Mouse (Mus musculus): Measurements from ENCODE around the gene Arid4a. TPM values are rescaled to one million over a fixed set of nuclear protein-coding genes. Genes with fewer than 3 reads are reported as not detected.

Arid4a gene
- polyA plus RNA-seq, 1 experiment from 2014 or later: 44.7 TPM

GRCm38 (mm10) chr12:71003760-71004426 is 11.9 kb upstream of the Arid4a start:
- Histone ChIP-seq H3K36me3 (ENCODE audit: control insufficient read depth, insufficient read depth, low read length) (peaks cover 76% of the 10 kb centered on the region), H3K4me1 (ENCODE audit: control insufficient read depth, insufficient read depth, low read length) (no peaks in the 10 kb centered on the region), H3K9ac (replicated peaks; ENCODE audit: low read length) (no peak overlapping the region), H3K4me2 (ENCODE audit: low read length) (no peak overlapping the region), H3K4me3 (replicated peaks; ENCODE audit: low read depth, low read length) (no peak overlapping the region), H3K27me3 (ENCODE audit: control insufficient read depth, insufficient read depth, low read length) (no peaks in the 10 kb centered on the region), H3K9me3 (ENCODE audit: control insufficient read depth, low read length) (no peaks in the 10 kb centered on the region), H3K27ac (replicated peaks; ENCODE audit: low read depth, low read length) (no peak overlapping the region)
- ATAC-seq (ENCODE audit: low FRiP score, low TSS enrichment) (no peak), DNase-seq (no peak)
- WGBS: 91% methylated on average over 5 of the region's 6 CpGs

- H3K4me3 ChIP-seq (replicated peaks; ENCODE audit: low read depth, low read length): no peak overlapping the region
- no peaks in the 10 kb centered on the region for H3K4me1 ChIP-seq (ENCODE audit: control insufficient read depth, insufficient read depth, low read length)
- H3K9ac ChIP-seq (replicated peaks; ENCODE audit: low read length): no peak overlapping the region
- no peaks in the 10 kb centered on the region for H3K27me3 ChIP-seq (ENCODE audit: control insufficient read depth, insufficient read depth, low read length)
- H3K27ac ChIP-seq (replicated peaks; ENCODE audit: low read depth, low read length): no peak overlapping the region
- DNase-seq (no peak), ATAC-seq (ENCODE audit: low FRiP score, low TSS enrichment) (no peak)
- no peak overlapping the region for H3K4me2 ChIP-seq (ENCODE audit: low read length)
- no peaks in the 10 kb centered on the region for H3K9me3 ChIP-seq (ENCODE audit: control insufficient read depth, low read length)
- H3K36me3 ChIP-seq (ENCODE audit: control insufficient read depth, insufficient read depth, low read length): peaks cover 81% of the 10 kb centered on the region
- 94% methylated on average over 6 of the region's 6 CpGs for WGBS
Measured at GRCm38 (mm10) chr12:71006141-71006540, 9.6 kb upstream of the Arid4a start.

GRCm38 (mm10) chr12:71006901-71007300 is 8.9 kb upstream of the Arid4a start:
- Histone ChIP-seq H3K27me3 (ENCODE audit: control insufficient read depth, insufficient read depth, low read length) (no peaks in the 10 kb centered on the region), H3K9ac (replicated peaks; ENCODE audit: low read length) (no peak overlapping the region), H3K27ac (replicated peaks; ENCODE audit: low read depth, low read length) (no peak overlapping the region), H3K4me3 (replicated peaks; ENCODE audit: low read depth, low read length) (no peak overlapping the region), H3K9me3 (ENCODE audit: control insufficient read depth, low read length) (no peaks in the 10 kb centered on the region), H3K4me2 (ENCODE audit: low read length) (no peak overlapping the region), H3K36me3 (ENCODE audit: control insufficient read depth, insufficient read depth, low read length) (peaks cover 84% of the 10 kb centered on the region), H3K4me1 (ENCODE audit: control insufficient read depth, insufficient read depth, low read length) (peaks cover under 1% of the 10 kb centered on the region; the same call in 1 of the 2 replicates)
- ATAC-seq (ENCODE audit: low FRiP score, low TSS enrichment): no peak
- no peak for DNase-seq
- 92% methylated on average over 7 of the region's 7 CpGs for WGBS

GRCm38 (mm10) chr12:71009769-71010168 is 6.0 kb upstream of the Arid4a start:
- Histone ChIP-seq H3K4me1 (ENCODE audit: control insufficient read depth, insufficient read depth, low read length) (peaks cover 20% of the 10 kb centered on the region), H3K9ac (replicated peaks; ENCODE audit: low read length) (no peak overlapping the region), H3K4me3 (replicated peaks; ENCODE audit: low read depth, low read length) (no peak overlapping the region), H3K27me3 (ENCODE audit: control insufficient read depth, insufficient read depth, low read length) (no peaks in the 10 kb centered on the region), H3K4me2 (ENCODE audit: low read length) (no peak overlapping the region), H3K9me3 (ENCODE audit: control insufficient read depth, low read length) (no peaks in the 10 kb centered on the region), H3K27ac (replicated peaks; ENCODE audit: low read depth, low read length) (no peak overlapping the region), H3K36me3 (ENCODE audit: control insufficient read depth, insufficient read depth, low read length) (peaks cover 74% of the 10 kb centered on the region)
- ATAC-seq (ENCODE audit: low FRiP score, low TSS enrichment): no peak
- WGBS: 81% methylated on average over 4 of the region's 4 CpGs
- no peak for DNase-seq

- Histone ChIP-seq H3K4me2 (ENCODE audit: low read length) (peak overlapping the region; percentile 82), H3K9ac (replicated peaks; ENCODE audit: low read length) (peak overlapping the region; percentile 70), H3K27ac (replicated peaks; ENCODE audit: low read depth, low read length) (peak overlapping the region; percentile 93), H3K36me3 (ENCODE audit: control insufficient read depth, insufficient read depth, low read length) (peaks cover 29% of the 10 kb centered on the region), H3K4me1 (ENCODE audit: control insufficient read depth, insufficient read depth, low read length) (peaks cover 25% of the 10 kb centered on the region), H3K4me3 (replicated peaks; ENCODE audit: low read depth, low read length) (peak overlapping the region; percentile 94), H3K27me3 (ENCODE audit: control insufficient read depth, insufficient read depth, low read length) (no peaks in the 10 kb centered on the region), H3K9me3 (ENCODE audit: control insufficient read depth, low read length) (no peaks in the 10 kb centered on the region)
- under 1% methylated on average over 31 of the region's 32 CpGs for WGBS
- ATAC-seq (ENCODE audit: low FRiP score, low TSS enrichment): no peak
- DNase-seq: peak; percentile 58
Measured at GRCm38 (mm10) chr12:71014845-71015362, 886 bp upstream of the Arid4a start.

GRCm38 (mm10) chr12:71016211-71016502 is 367 bp downstream of the Arid4a start:
- H3K4me2 ChIP-seq (ENCODE audit: low read length): peak overlapping the region; percentile 81
- peak overlapping the region; percentile 75 for H3K9ac ChIP-seq (replicated peaks; ENCODE audit: low read length)
- peak overlapping the region; percentile 86 for H3K27ac ChIP-seq (replicated peaks; ENCODE audit: low read depth, low read length)
- H3K27me3 ChIP-seq (ENCODE audit: control insufficient read depth, insufficient read depth, low read length): no peaks in the 10 kb centered on the region
- under 1% methylated on average over 33 of the region's 33 CpGs for WGBS
- peak overlapping the region; percentile 94 for H3K4me3 ChIP-seq (replicated peaks; ENCODE audit: low read depth, low read length)
- ATAC-seq (ENCODE audit: low FRiP score, low TSS enrichment) (no peak; the same call in 1 of the 2 replicates), DNase-seq (no peak)
- H3K4me1 ChIP-seq (ENCODE audit: control insufficient read depth, insufficient read depth, low read length): peaks cover 25% of the 10 kb centered on the region
- H3K36me3 ChIP-seq (ENCODE audit: control insufficient read depth, insufficient read depth, low read length): peaks cover 32% of the 10 kb centered on the region
- H3K9me3 ChIP-seq (ENCODE audit: control insufficient read depth, low read length): no peaks in the 10 kb centered on the region

- peak overlapping the region; percentile 86 for H3K27ac ChIP-seq (replicated peaks; ENCODE audit: low read depth, low read length)
- peaks cover 25% of the 10 kb centered on the region for H3K4me1 ChIP-seq (ENCODE audit: control insufficient read depth, insufficient read depth, low read length)
- peak overlapping the region; percentile 94 for H3K4me3 ChIP-seq (replicated peaks; ENCODE audit: low read depth, low read length)
- H3K9ac ChIP-seq (replicated peaks; ENCODE audit: low read length): peak overlapping the region; percentile 75
- no peaks in the 10 kb centered on the region for H3K9me3 ChIP-seq (ENCODE audit: control insufficient read depth, low read length)
- ATAC-seq (ENCODE audit: low FRiP score, low TSS enrichment): peak; percentile 19; the same call in 1 of the 2 replicates
- under 1% methylated on average over 48 of the region's 82 CpGs for WGBS
- peak; percentile 62 for DNase-seq
- H3K4me2 ChIP-seq (ENCODE audit: low read length): peak overlapping the region; percentile 81
- no peaks in the 10 kb centered on the region for H3K27me3 ChIP-seq (ENCODE audit: control insufficient read depth, insufficient read depth, low read length)
- H3K36me3 ChIP-seq (ENCODE audit: control insufficient read depth, insufficient read depth, low read length): peaks cover 33% of the 10 kb centered on the region
Measured at GRCm38 (mm10) chr12:71016503-71017241, 882 bp downstream of the Arid4a start.

- ATAC-seq (ENCODE audit: low FRiP score, low TSS enrichment) (no peak), DNase-seq (no peak)
- Histone ChIP-seq H3K4me3 (replicated peaks; ENCODE audit: low read depth, low read length) (peak overlapping the region; percentile 94), H3K9me3 (ENCODE audit: control insufficient read depth, low read length) (no peaks in the 10 kb centered on the region), H3K9ac (replicated peaks; ENCODE audit: low read length) (peak overlapping the region; percentile 75), H3K4me2 (ENCODE audit: low read length) (peak overlapping the region; percentile 81), H3K27me3 (ENCODE audit: control insufficient read depth, insufficient read depth, low read length) (no peaks in the 10 kb centered on the region), H3K4me1 (ENCODE audit: control insufficient read depth, insufficient read depth, low read length) (peaks cover 22% of the 10 kb centered on the region), H3K36me3 (ENCODE audit: control insufficient read depth, insufficient read depth, low read length) (peaks cover 32% of the 10 kb centered on the region), H3K27ac (replicated peaks; ENCODE audit: low read depth, low read length) (peak overlapping the region; percentile 86; the same call in 1 of the 2 replicates)
- 15% methylated on average over 5 of the region's 5 CpGs for WGBS
Measured at GRCm38 (mm10) chr12:71017242-71017571, 1.4 kb downstream of the Arid4a start.
